Mouse (Mus musculus): Measurements from ENCODE around the gene Pin4. TPM values are rescaled to one million over a fixed set of nuclear protein-coding genes. Genes with fewer than 3 reads are reported as not detected.
A peak's percentile ranks its signal among the peaks of the same experiment; 100 is the strongest.

The Pin4 gene
- polyA plus RNA-seq, 1 experiment from 2014 or later, result 71.0 TPM

GRCm38 (mm10) chrX:102076886-102077765, 42.1 kb upstream of the Pin4 start:
- Histone ChIP-seq H3K9me3 (ENCODE audit: low read depth, low read length) (no peaks in the 10 kb centered on the region), H3K4me3 (ENCODE audit: low read depth, low read length) (no peak overlapping the region), H3K9ac (no peak overlapping the region), H3K4me2 (no peak overlapping the region), H3K4me1 (ENCODE audit: insufficient read depth) (no peaks in the 10 kb centered on the region), H3K27me3 (ENCODE audit: insufficient read depth, low read length) (no peaks in the 10 kb centered on the region), H3K27ac (ENCODE audit: low read depth) (no peak overlapping the region), H3K36me3 (ENCODE audit: insufficient read depth) (no peaks in the 10 kb centered on the region)
- no peak for TF ChIP-seq CTCF (IDR thresholded peaks at IDR 0.05; ENCODE audit: low read depth)
- ATAC-seq (ENCODE audit: insufficient read depth) (no peak), DNase-seq (no peak)
- 80% methylated on average over 7 of the region's 7 CpGs for WGBS

- 62% methylated on average over 10 of the region's 10 CpGs for WGBS
- Histone ChIP-seq H3K4me1 (ENCODE audit: insufficient read depth) (no peaks in the 10 kb centered on the region), H3K27me3 (ENCODE audit: insufficient read depth, low read length) (no peaks in the 10 kb centered on the region), H3K27ac (ENCODE audit: low read depth) (no peak overlapping the region), H3K36me3 (ENCODE audit: insufficient read depth) (no peaks in the 10 kb centered on the region), H3K4me3 (ENCODE audit: low read depth, low read length) (no peak overlapping the region), H3K9ac (no peak overlapping the region), H3K4me2 (no peak overlapping the region), H3K9me3 (ENCODE audit: low read depth, low read length) (no peaks in the 10 kb centered on the region)
- DNase-seq (no peak), ATAC-seq (ENCODE audit: insufficient read depth) (no peak)
- TF ChIP-seq CTCF (IDR thresholded peaks at IDR 0.05; ENCODE audit: low read depth), result no peak
These were observed 38.2 kb upstream of the Pin4 start for GRCm38 (mm10) chrX:102081076-102081475.

GRCm38 (mm10) chrX:102081573-102082279, 37.5 kb upstream of the Pin4 start:
- no peak overlapping the region for H3K27ac ChIP-seq (ENCODE audit: low read depth)
- H3K4me2 ChIP-seq, result no peak overlapping the region
- no peak for TF ChIP-seq CTCF (IDR thresholded peaks at IDR 0.05; ENCODE audit: low read depth)
- 29% methylated on average over 7 of the region's 7 CpGs for WGBS
- H3K4me3 ChIP-seq (ENCODE audit: low read depth, low read length), result no peak overlapping the region
- no peak overlapping the region for H3K9ac ChIP-seq
- H3K4me1 ChIP-seq (ENCODE audit: insufficient read depth), result no peaks in the 10 kb centered on the region
- ATAC-seq (ENCODE audit: insufficient read depth) (0 out of 2 replicates have a peak, but pooled peaks have one; percentile 47), DNase-seq (no peak)
- H3K27me3 ChIP-seq (ENCODE audit: insufficient read depth, low read length), result no peaks in the 10 kb centered on the region
- no peaks in the 10 kb centered on the region for H3K9me3 ChIP-seq (ENCODE audit: low read depth, low read length)
- H3K36me3 ChIP-seq (ENCODE audit: insufficient read depth), result no peaks in the 10 kb centered on the region

DNA sequence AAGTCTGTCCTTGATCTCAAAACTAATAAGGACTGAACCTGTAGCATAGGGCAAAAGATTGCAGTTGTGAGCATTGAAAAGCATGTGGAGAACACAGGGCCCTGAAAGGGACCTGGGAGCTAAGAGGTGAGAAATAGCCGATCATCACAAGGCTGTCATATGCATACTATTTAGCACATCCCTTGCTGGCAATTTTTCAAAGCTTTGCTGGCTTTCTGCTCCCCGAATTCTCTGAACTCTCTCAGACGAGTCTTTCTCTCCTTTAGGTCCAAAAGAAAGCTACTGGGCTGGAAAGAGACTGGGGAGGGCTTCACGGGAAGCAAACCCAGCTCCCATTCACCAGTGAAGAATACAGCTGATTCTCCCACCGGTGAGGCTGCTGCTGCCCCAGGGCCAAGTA, 36.9 kb upstream of the Pin4 start:
- no peak overlapping the region for H3K4me2 ChIP-seq
- no peak for DNase-seq
- WGBS, result 41% methylated on average over 5 of the region's 5 CpGs
- H3K27me3 ChIP-seq (ENCODE audit: insufficient read depth, low read length), result no peaks in the 10 kb centered on the region
- no peaks in the 10 kb centered on the region for H3K36me3 ChIP-seq (ENCODE audit: insufficient read depth)
- no peak overlapping the region for H3K27ac ChIP-seq (ENCODE audit: low read depth)
- H3K4me3 ChIP-seq (ENCODE audit: low read depth, low read length), result no peak overlapping the region
- no peaks in the 10 kb centered on the region for H3K9me3 ChIP-seq (ENCODE audit: low read depth, low read length)
- H3K9ac ChIP-seq, result no peak overlapping the region
- no peak for TF ChIP-seq CTCF (IDR thresholded peaks at IDR 0.05; ENCODE audit: low read depth)
- no peak for ATAC-seq (ENCODE audit: insufficient read depth)
- H3K4me1 ChIP-seq (ENCODE audit: insufficient read depth), result no peaks in the 10 kb centered on the region

DNA sequence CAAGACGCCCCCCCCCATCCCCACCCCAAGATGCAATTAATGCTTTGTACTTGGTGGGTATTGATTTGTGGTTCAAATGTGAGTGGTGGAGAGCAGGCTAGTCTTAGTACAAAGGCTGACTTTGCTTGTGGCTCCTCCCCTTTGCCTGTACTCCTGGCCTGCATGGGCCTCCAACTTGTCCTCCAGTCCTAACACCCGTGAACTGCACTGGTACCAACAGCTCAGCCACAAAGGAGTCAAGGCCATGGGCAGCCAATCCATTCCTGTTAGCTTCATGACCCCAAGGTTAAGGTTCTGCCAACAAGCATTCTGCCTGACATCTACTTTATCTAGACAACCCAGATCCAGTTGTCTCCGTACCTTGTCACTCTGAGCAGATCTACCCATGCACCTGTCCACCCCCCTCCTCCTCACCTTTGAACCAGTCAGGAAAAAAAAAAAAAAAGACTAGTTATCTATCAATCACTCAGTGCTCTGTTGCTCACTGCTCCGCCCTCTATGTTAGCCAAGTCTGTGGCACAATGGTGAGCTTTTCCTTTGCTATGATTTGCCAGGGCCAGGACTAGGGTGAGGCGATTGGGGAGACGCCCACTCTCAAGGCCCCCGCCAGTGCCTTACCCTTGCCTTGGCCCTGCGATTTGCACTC, 33.3 kb upstream of the Pin4 start:
- DNase-seq, result no peak
- Histone ChIP-seq H3K27ac (ENCODE audit: low read depth) (no peak overlapping the region), H3K9ac (no peak overlapping the region), H3K27me3 (ENCODE audit: insufficient read depth, low read length) (no peaks in the 10 kb centered on the region), H3K4me3 (ENCODE audit: low read depth, low read length) (no peak overlapping the region), H3K4me2 (no peak overlapping the region), H3K4me1 (ENCODE audit: insufficient read depth) (no peaks in the 10 kb centered on the region), H3K9me3 (ENCODE audit: low read depth, low read length) (no peaks in the 10 kb centered on the region), H3K36me3 (ENCODE audit: insufficient read depth) (no peaks in the 10 kb centered on the region)
- ATAC-seq (ENCODE audit: insufficient read depth), result no peak
- TF ChIP-seq CTCF (IDR thresholded peaks at IDR 0.05; ENCODE audit: low read depth), result no peak
- WGBS, result 86% methylated on average over 8 of the region's 8 CpGs

DNA sequence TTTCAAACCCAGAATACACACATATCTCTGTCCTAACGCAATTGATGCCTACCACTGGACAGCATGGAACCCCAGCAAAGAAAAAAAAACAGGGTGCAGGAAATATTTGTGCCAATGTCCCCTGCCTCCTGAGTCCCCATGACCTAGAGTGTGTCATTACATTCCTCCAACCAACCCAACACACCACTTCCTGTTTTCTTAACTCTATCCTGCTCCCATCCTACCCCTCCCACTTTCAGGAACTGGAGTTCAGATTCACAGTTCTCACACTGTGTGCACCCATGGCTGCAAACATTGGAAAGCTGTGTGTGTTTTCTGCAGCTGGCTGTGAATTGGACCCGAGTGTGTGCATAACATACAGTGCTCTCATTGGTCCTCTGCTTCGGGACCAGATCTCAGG, 28.6 kb upstream of the Pin4 start:
- Histone ChIP-seq H3K4me1 (ENCODE audit: insufficient read depth) (no peaks in the 10 kb centered on the region), H3K9me3 (ENCODE audit: low read depth, low read length) (no peaks in the 10 kb centered on the region), H3K27ac (ENCODE audit: low read depth) (no peak overlapping the region), H3K9ac (no peak overlapping the region), H3K36me3 (ENCODE audit: insufficient read depth) (no peaks in the 10 kb centered on the region), H3K27me3 (ENCODE audit: insufficient read depth, low read length) (no peaks in the 10 kb centered on the region), H3K4me3 (ENCODE audit: low read depth, low read length) (no peak overlapping the region), H3K4me2 (no peak overlapping the region)
- DNase-seq, result no peak
- no peak for TF ChIP-seq CTCF (IDR thresholded peaks at IDR 0.05; ENCODE audit: low read depth)
- no peak for ATAC-seq (ENCODE audit: insufficient read depth)
- WGBS, result 75% methylated on average over 3 of the region's 3 CpGs

DNA sequence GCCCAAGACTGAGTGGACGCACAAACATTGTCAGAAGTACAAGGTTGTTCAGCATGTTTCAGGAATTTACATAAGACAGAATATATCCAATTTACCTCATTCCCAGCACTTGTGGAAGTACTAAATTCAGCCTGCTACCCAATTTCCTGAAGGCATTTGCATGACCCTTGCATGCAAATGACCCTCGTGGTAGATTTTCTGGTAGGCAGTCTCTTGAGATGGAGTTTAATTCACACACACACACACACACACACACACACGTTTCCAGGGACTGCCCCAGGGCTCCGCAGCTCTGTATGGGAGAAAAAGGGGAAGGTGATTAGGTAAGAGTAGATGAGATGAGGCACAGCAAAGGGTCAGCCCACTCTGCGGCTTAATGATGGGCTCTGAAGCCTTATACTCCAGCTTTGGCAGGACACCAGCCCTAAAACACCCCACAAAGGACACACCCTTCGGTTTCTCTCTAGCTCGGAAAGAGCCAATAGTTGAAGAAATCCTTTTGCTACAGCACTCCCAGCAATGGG, 24.8 kb upstream of the Pin4 start:
- no peaks in the 10 kb centered on the region for H3K36me3 ChIP-seq (ENCODE audit: insufficient read depth)
- no peak overlapping the region for H3K9ac ChIP-seq
- no peaks in the 10 kb centered on the region for H3K4me1 ChIP-seq (ENCODE audit: insufficient read depth)
- no peak overlapping the region for H3K4me2 ChIP-seq
- H3K4me3 ChIP-seq (ENCODE audit: low read depth, low read length), result no peak overlapping the region
- no peak for ATAC-seq (ENCODE audit: insufficient read depth)
- no peak overlapping the region for H3K27ac ChIP-seq (ENCODE audit: low read depth)
- no peaks in the 10 kb centered on the region for H3K9me3 ChIP-seq (ENCODE audit: low read depth, low read length)
- DNase-seq, result no peak
- no peaks in the 10 kb centered on the region for H3K27me3 ChIP-seq (ENCODE audit: insufficient read depth, low read length)
- TF ChIP-seq CTCF (IDR thresholded peaks at IDR 0.05; ENCODE audit: low read depth), result no peak
- 77% methylated on average over 7 of the region's 7 CpGs for WGBS
